Mouse (Mus musculus): ENCODE results near the gene Atp8b3. TPM values are rescaled to one million over a fixed set of nuclear protein-coding genes. Genes with fewer than 3 reads are reported as not detected.

Atp8b3 gene
- total and polyA plus RNA-seq, 3 experiments: 0.02 to 0.05 TPM; not detected in 1

DNA sequence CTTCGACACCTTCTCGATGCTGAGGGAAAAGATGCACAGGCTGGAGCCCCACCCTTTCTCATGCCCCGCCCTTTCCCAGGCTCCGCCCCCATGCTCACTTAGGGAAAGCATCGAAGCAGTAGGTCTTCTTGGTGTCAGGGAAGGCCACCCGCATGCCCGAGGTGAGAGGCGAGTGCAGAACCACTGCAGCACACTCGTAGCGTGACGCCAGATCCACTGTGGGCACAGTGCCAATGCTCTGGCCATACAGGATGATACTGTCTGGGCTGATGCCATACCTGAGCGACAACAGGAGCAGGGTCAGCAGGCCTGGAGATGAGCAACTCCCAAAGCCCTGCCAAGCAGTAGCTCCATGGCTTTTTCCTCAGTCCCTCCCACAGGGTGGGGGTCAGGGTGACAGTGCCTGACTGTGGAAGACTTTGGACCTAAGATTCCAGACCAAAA is 45.1 kb upstream of the Atp8b3 start:
- H3K4me1 ChIP-seq (ENCODE audit: insufficient read depth, low read depth, low read length): peaks cover 87% of the 10 kb centered on the region
- TF ChIP-seq CTCF (IDR thresholded peaks at IDR 0.05; ENCODE audit: low read depth, low read length): no peak
- no peak for TF ChIP-seq GATA1 (IDR thresholded peaks at IDR 0.05; ENCODE audit: borderline replicate concordance, low read length)
- no peak for TF ChIP-seq GATA2 (IDR thresholded peaks at IDR 0.05; ENCODE audit: borderline replicate concordance, low read depth, low read length)
- no peak for TF ChIP-seq TAL1 (conservative IDR thresholded peaks at IDR 0.05; ENCODE audit: low read depth, low read length)
- TF ChIP-seq POLR2AphosphoS5 (IDR thresholded peaks at IDR 0.05; ENCODE audit: insufficient replicate concordance, low read depth, low read length): no peak

GRCm38 (mm10) chr10:80583047-80583446 is 44.1 kb upstream of the Atp8b3 start:
- ATAC-seq (ENCODE audit: extremely low read depth, insufficient number of reproducible peaks, low FRiP score, poor library complexity, severe bottlenecking) (no peak), DNase-seq (ENCODE audit: low spot score) (no peak)
- no peak for TF ChIP-seq GATA1 (IDR thresholded peaks at IDR 0.05; ENCODE audit: borderline replicate concordance, low read length)
- no peak for TF ChIP-seq POLR2AphosphoS5 (IDR thresholded peaks at IDR 0.05; ENCODE audit: insufficient replicate concordance, low read depth, low read length)
- TF ChIP-seq GATA2 (IDR thresholded peaks at IDR 0.05; ENCODE audit: borderline replicate concordance, low read depth, low read length): no peak
- no peak for TF ChIP-seq TAL1 (conservative IDR thresholded peaks at IDR 0.05; ENCODE audit: low read depth, low read length)
- TF ChIP-seq CTCF (IDR thresholded peaks at IDR 0.05; ENCODE audit: low read depth, low read length): no peak
- Histone ChIP-seq H3K36me3 (replicated peaks) (peaks cover 72% of the 10 kb centered on the region), H3K4me3 (ENCODE audit: low read depth, low read length) (no peak overlapping the region), H3K27me3 (ENCODE audit: insufficient read depth, low read length) (no peaks in the 10 kb centered on the region), H3K4me1 (ENCODE audit: insufficient read depth, low read depth, low read length) (peaks cover 87% of the 10 kb centered on the region), H3K9me3 (replicated peaks) (no peaks in the 10 kb centered on the region)

More for the DNA sequence above, 45.1 kb upstream of the Atp8b3 start:
- Histone ChIP-seq H3K36me3 (replicated peaks) (peaks cover 83% of the 10 kb centered on the region), H3K9me3 (replicated peaks) (no peaks in the 10 kb centered on the region), H3K4me3 (ENCODE audit: low read depth, low read length) (0 out of 2 replicates have a peak overlapping the region, but pooled peaks have one; percentile 14), H3K27me3 (ENCODE audit: insufficient read depth, low read length) (no peaks in the 10 kb centered on the region)
- ATAC-seq (ENCODE audit: extremely low read depth, insufficient number of reproducible peaks, low FRiP score, poor library complexity, severe bottlenecking): no peak
- DNase-seq (ENCODE audit: low spot score): no peak

DNA sequence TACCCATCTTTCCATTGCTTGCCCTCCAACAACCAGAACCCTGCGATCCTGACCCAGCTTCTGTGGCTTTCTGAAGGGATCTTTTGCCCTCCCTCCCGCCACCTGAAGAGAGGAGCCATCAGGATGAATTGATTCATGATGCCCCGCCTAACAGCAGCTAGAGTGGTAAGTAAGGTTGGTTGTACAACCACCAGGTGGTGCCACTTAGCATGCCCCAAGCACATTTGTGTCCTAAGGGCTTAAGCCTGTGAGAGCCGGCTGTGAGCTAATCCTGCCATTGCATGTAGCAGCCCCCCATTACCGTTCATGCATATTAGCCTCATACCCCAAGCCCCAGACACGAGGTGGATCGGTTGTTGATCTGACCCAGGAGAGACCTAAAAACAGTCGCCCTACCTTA is 40.0 kb upstream of the Atp8b3 start:
- Histone ChIP-seq H3K9me3 (replicated peaks) (no peaks in the 10 kb centered on the region), H3K4me3 (ENCODE audit: low read depth, low read length) (peak overlapping the region; percentile 96; the same call in 1 of the 2 replicates), H3K27me3 (ENCODE audit: insufficient read depth, low read length) (no peaks in the 10 kb centered on the region), H3K4me1 (ENCODE audit: insufficient read depth, low read depth, low read length) (peaks cover 80% of the 10 kb centered on the region), H3K36me3 (replicated peaks) (peaks cover 50% of the 10 kb centered on the region)
- TF ChIP-seq CTCF (IDR thresholded peaks at IDR 0.05; ENCODE audit: low read depth, low read length) (peak; percentile 25; the same call in 1 of the 2 replicates), GATA1 (IDR thresholded peaks at IDR 0.05; ENCODE audit: borderline replicate concordance, low read length) (no peak)
- DNase-seq (ENCODE audit: low spot score) (peak; percentile 73), ATAC-seq (ENCODE audit: extremely low read depth, insufficient number of reproducible peaks, low FRiP score, poor library complexity, severe bottlenecking) (no peak)

GRCm38 (mm10) chr10:80578131-80578750 is 39.3 kb upstream of the Atp8b3 start:
- peaks cover 80% of the 10 kb centered on the region for H3K4me1 ChIP-seq (ENCODE audit: insufficient read depth, low read depth, low read length)
- no peaks in the 10 kb centered on the region for H3K9me3 ChIP-seq (replicated peaks)
- DNase-seq (ENCODE audit: low spot score) (peak; percentile 81), ATAC-seq (ENCODE audit: extremely low read depth, insufficient number of reproducible peaks, low FRiP score, poor library complexity, severe bottlenecking) (0 out of 2 replicates have a peak, but pooled peaks have one; percentile 7)
- H3K4me3 ChIP-seq (ENCODE audit: low read depth, low read length): peak overlapping the region; percentile 96
- H3K36me3 ChIP-seq (replicated peaks): peaks cover 50% of the 10 kb centered on the region
- no peaks in the 10 kb centered on the region for H3K27me3 ChIP-seq (ENCODE audit: insufficient read depth, low read length)
- TF ChIP-seq CTCF (IDR thresholded peaks at IDR 0.05; ENCODE audit: low read depth, low read length) (peak; percentile 94), GATA1 (IDR thresholded peaks at IDR 0.05; ENCODE audit: borderline replicate concordance, low read length) (no peak)

- Histone ChIP-seq H3K27me3 (ENCODE audit: insufficient read depth, low read length) (no peaks in the 10 kb centered on the region), H3K4me3 (ENCODE audit: low read depth, low read length) (peak within 1 kb of the TSS; percentile 96), H3K9me3 (replicated peaks) (no peaks in the 10 kb centered on the region), H3K36me3 (replicated peaks) (peaks cover 50% of the 10 kb centered on the region), H3K4me1 (ENCODE audit: insufficient read depth, low read depth, low read length) (peaks cover 82% of the 10 kb centered on the region)
- DNase-seq (ENCODE audit: low spot score) (peak; percentile 93), ATAC-seq (ENCODE audit: extremely low read depth, insufficient number of reproducible peaks, low FRiP score, poor library complexity, severe bottlenecking) (peak; percentile 57)
- TF ChIP-seq POLR2AphosphoS5 (IDR thresholded peaks at IDR 0.05; ENCODE audit: insufficient replicate concordance, low read depth, low read length) (no peak), CTCF (IDR thresholded peaks at IDR 0.05; ENCODE audit: low read depth, low read length) (no peak), GATA2 (IDR thresholded peaks at IDR 0.05; ENCODE audit: borderline replicate concordance, low read depth, low read length) (no peak), GATA1 (IDR thresholded peaks at IDR 0.05; ENCODE audit: borderline replicate concordance, low read length) (no peak), TAL1 (conservative IDR thresholded peaks at IDR 0.05; ENCODE audit: low read depth, low read length) (no peak)
Observed at GRCm38 (mm10) chr10:80577195-80578130, 38.5 kb upstream of the Atp8b3 start, which contains the start of gene Klf16. Klf16 (minus strand) TSS chr10:80577321.
